Mouse (Mus musculus) lung, adult 2 months (tissue): ENCODE measurements around the gene Zfp566. TPM values are rescaled to one million over a fixed set of nuclear protein-coding genes. Genes with fewer than 3 reads are reported as not detected.
"Not testable (repeated sequence)": the region's sequence is repeated elsewhere in the genome, so short reads cannot be mapped to it uniquely, and the experiment has no call there.

Experiments
- DNase-seq: peaks from one replicate; pipeline ENCODE4 v3.0.0; 2022
- H3K4me1 ChIP-seq: fragments of 200-500 bp; 2 replicates; pipeline ENCODE4 v1.6.1; 2011; ENCODE audit warnings: low read length; ENCODE audit not compliant: control insufficient read depth, insufficient read depth
- H3K4me3 ChIP-seq: fragments of 200-500 bp; replicated peaks from 2 replicates; pipeline ENCODE3; 2011; ENCODE audit warnings: low read depth, mild to moderate bottlenecking, control low read depth, low read length; ENCODE audit errors: extremely low read depth
- CTCF ChIP-seq: fragments of 200-500 bp; IDR thresholded peaks from 2 replicates; pipeline ENCODE4 v1.5.1; 2011; ENCODE audit warnings: mild to moderate bottlenecking, low read length, control low read depth; ENCODE audit not compliant: insufficient read depth
- POLR2A ChIP-seq: fragments of 200-500 bp; IDR thresholded peaks from 2 replicates; pipeline ENCODE4 v1.6.1; 2011; ENCODE audit warnings: low read depth, mild to moderate bottlenecking, control low read depth, low read length, borderline replicate concordance; ENCODE audit errors: extremely low read depth
- WGBS: fragments of 180-500 bp; shearing (Covaris S2); methylation state at CpG from one replicate; pipeline ENCODE4 v1.1.7; 2018; 5-methylcytosine and 5-hydroxymethylcytosine counted together
- polyA plus RNA-seq: library from polyadenylated mRNA; depleted of rRNA; stranded (reverse); fragments of >200 nt; gene quantifications from 2 replicates; pipeline ENCODE4 v1.2.3, GENCODE M21; 2012; rRNA removed

The Zfp566 gene
- polyA plus RNA-seq: 1.1 and 1.2 TPM in 2 replicates

GRCm38 (mm10) chr7:30090092-30090969 lies at the start of gene Zfp566, which contains the start of gene Gm26920:
Zfp566 (minus strand) TSS chr7:30090527.
Gm26920 (minus strand) TSS chr7:30090410.
- Histone ChIP-seq H3K4me3 (peak within 1 kb of the TSS; percentile 93), H3K4me1 (peaks cover 3% of the 10 kb centered on the region; the same call in 1 of the 2 replicates)
- under 1% methylated on average over 40 of the region's 40 CpGs for WGBS
- TF ChIP-seq POLR2A (peak; percentile 35; the same call in 1 of the 2 replicates), CTCF (no peak)
- peak; percentile 95 for DNase-seq

DNA sequence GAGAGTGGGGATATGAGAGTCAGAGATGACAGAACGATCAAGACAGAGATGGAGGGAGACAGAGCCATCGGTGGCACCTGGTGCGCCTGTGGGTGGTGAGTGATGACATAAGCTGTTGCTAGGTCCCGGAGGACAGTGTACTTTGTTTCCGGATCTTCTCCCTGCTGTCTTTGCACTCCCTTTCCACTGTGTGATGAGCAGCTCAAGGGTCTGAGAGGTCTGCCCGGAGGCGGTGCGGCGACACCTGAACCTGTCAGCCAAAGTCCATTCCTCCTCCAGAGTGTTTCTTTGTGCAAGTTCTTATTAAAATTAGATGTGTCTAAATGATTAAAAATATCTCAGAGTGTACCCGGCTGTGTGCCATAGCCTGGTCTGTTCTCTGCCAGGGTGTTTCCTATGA lies 46.5 kb upstream of the Zfp566 start:
- no peak for DNase-seq
- WGBS: 86% methylated on average over 10 of the region's 10 CpGs
- no peak for TF ChIP-seq POLR2A
- TF ChIP-seq CTCF: no peak
- H3K4me3 ChIP-seq: no peak overlapping the region
- no peaks in the 10 kb centered on the region for H3K4me1 ChIP-seq

- Histone ChIP-seq H3K4me1 (no peaks in the 10 kb centered on the region), H3K4me3 (no peak overlapping the region)
- no peak for DNase-seq
- TF ChIP-seq CTCF: no peak
- TF ChIP-seq POLR2A: no peak
- WGBS: 89% methylated on average over 4 of the region's 4 CpGs
Observed at GRCm38 (mm10) chr7:30132396-30132795, 42.1 kb upstream of the Zfp566 start.

DNA sequence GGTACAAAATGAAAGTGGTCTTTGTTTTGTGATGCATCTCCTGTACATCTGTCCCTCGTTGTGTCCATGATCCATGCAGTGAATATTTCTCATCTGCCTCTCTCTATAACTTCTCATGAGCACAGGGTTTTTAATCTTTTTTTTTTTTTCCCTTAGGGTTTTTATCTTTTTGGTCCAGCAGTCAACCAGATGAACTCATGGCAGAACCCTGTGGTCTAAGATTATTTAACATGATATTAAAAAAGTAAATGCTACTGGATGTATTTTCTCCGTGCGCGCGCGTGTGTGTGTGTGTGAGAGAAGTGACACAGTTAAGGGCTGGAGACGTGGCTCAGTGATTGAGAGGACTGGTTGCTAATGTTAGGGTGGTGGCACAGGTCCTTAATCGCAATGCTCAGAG lies 39.6 kb upstream of the Zfp566 start:
- WGBS: 93% methylated on average over 8 of the region's 8 CpGs

GRCm38 (mm10) chr7:30122188-30122530 lies 31.8 kb upstream of the Zfp566 start:
- WGBS: under 1% methylated on average over 15 of the region's 15 CpGs
- H3K4me1 ChIP-seq: no peaks in the 10 kb centered on the region
- DNase-seq: no peak
- peak overlapping the region; percentile 68 for H3K4me3 ChIP-seq
- TF ChIP-seq CTCF (no peak), POLR2A (no peak)

More for the DNA sequence above, 39.6 kb upstream of the Zfp566 start:
- DNase-seq: no peak
- TF ChIP-seq POLR2A: no peak
- no peak for TF ChIP-seq CTCF
- Histone ChIP-seq H3K4me1 (no peaks in the 10 kb centered on the region), H3K4me3 (no peak overlapping the region)

DNA sequence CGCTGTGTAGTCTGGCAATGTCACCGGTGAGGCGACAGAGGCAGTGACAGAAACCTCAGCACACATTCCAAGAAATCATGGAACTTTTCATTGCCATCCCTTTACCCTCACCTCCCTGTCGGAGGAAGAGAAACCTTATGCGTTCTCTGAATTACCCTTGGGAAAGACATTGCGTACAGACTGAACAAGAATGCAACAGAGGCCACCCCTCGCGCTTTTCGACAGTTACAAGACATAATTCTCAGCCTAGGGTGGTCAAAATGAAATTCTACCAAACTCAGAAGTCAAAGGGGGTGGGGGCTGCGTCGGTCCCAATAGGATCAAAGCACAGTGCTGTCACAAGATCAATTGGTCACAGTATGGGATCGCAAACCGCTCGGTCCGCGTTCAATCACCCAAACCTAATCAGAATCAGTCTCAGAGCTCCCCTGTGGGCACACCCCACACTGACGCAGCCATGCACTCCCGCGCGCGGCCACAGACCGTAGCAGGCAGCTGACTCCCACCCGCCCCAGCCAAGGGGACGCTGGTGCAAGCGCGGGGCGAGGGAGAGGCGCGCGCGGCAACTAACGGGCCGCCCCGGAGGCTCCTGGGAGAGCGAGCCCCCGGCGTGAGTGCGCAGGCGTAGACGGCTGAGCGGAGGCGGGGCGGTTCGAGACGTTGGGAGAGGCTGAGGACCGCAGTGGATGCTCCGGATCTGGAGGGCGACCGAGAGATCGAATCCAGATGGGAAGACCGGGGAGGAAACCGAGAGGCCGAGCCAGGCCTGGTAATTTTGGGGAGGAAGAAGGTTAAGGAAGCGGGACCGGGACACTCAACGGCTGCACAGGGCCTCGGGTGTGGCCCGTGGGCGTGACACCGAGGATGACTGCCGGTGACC lies 31.2 kb upstream of the Zfp566 start, which contains the start of gene Zfp382:
Zfp382 (plus strand) TSS at position 635 of the 880 bp plus-strand sequence.
- peak; percentile 84 for DNase-seq
- peak within 1 kb of the TSS; percentile 68 for H3K4me3 ChIP-seq
- TF ChIP-seq POLR2A (peak; percentile 60; the same call in 1 of the 2 replicates), CTCF (no peak)
- under 1% methylated on average over 61 of the region's 61 CpGs for WGBS
- H3K4me1 ChIP-seq: no peaks in the 10 kb centered on the region

GRCm38 (mm10) chr7:30117935-30118334 lies 27.6 kb upstream of the Zfp566 start:
- 90% methylated on average over 12 of the region's 12 CpGs for WGBS
- not testable (repeated sequence) for H3K4me3 ChIP-seq, DNase-seq, H3K4me1 ChIP-seq

DNA sequence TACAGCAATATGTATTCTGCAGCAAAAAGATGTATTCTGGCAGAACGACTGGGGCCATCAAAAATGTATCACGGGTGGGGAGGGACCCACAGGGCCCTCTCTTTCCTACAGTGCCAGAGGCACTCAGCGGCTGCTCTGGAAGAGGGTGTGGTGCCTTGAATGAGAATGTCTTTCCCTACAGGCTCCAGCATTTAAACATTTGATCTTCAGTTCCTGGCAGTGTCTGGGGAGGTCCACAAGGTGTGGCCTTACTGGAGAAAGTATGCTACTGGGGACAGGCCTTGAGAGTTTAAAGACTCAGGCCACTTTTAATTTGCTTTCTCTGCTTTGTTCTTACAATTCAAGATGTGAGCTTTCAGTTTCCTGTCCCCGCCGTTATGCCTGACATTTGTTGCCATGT lies 25.7 kb upstream of the Zfp566 start:
- Histone ChIP-seq H3K4me3 (no peak overlapping the region), H3K4me1 (no peaks in the 10 kb centered on the region)
- DNase-seq: no peak
- WGBS: 93% methylated on average over 5 of the region's 5 CpGs
- TF ChIP-seq CTCF (no peak), POLR2A (no peak)

GRCm38 (mm10) chr7:30099297-30099696 lies 9.0 kb upstream of the Zfp566 start:
- TF ChIP-seq POLR2A: no peak
- no peak overlapping the region for H3K4me3 ChIP-seq
- WGBS: 84% methylated on average over 13 of the region's 13 CpGs
- DNase-seq: no peak
- peaks cover 5% of the 10 kb centered on the region; the same call in 1 of the 2 replicates for H3K4me1 ChIP-seq

DNA sequence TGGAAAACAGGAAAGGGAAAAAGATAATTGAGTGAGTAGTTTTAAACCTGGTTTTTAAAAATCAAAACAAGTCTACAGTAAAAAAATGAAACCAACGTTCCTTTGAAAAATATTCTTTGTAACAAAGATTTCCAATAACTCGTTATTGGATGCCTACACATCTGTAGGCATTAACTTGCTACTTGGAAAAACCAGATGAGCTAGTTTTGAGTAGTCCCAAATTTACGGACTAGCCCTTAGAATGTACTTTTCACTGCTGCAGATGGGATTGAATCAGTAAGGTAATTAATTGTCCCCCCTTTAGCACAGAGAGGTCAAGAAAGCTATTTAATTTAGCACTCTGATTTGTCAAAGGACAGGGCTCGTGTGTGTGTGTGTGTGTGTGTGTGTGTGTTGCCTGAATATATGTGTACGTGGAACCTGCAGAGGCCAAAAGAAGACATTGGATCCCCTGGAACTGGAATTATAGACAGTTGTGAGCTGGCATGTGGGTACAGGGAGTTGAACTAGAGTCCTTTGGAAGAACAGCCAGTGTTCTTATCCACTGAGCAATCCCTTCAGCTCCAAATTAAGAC lies 5.3 kb upstream of the Zfp566 start:
- TF ChIP-seq CTCF: no peak
- TF ChIP-seq POLR2A: no peak
- DNase-seq: peak; percentile 10

More for the DNA sequence above, 5.3 kb upstream of the Zfp566 start:
- H3K4me1 ChIP-seq: peaks cover 7% of the 10 kb centered on the region; the same call in 1 of the 2 replicates
- WGBS: 2% methylated on average over 5 of the region's 5 CpGs
- H3K4me3 ChIP-seq: peak overlapping the region; percentile 24
